Mouse (Mus musculus): ENCODE data around the gene Stx12.

Stx12 gene

DNA sequence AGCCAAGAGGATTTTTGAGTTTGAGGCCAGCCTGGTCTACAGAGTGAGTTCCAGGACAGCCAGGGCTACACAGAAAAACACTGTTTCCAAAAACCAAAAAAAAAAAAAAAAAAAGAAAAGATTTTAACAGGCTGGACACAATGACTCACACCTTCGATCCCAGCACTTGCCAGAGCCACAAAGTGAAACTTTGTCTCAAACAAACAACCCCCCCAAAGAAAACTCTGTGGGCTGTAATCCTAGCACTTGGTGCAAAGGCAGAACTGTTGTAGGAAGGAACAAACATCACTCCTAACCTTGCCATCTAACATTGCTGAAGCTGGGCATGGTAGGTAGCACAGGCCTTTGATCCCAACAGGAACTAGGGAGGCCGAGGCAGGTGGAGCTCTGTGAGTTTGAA is 19.5 kb downstream of the Stx12 start:
- DNase-seq (ENCODE audit: low read depth, low spot score): no peak

DNA sequence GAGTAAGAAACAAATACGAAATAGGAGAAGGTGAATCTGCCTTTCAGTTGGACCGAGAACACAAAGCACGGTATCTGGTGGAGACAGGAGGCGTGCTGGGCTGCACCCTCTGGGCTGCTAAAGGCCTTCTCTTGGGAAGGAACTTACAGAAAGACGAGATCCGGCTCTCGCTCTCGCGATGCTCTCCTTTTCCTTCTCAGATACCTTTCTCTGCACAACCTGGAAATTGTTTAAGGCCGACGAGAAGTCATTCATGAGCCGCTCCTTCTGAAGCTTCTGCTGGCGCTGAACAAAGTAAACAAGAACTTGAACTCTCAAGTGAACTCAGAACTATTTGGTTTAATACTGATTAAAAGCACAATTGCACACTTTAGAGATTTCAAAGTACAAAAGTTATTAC is 21.3 kb downstream of the Stx12 start:
- DNase-seq (ENCODE audit: low read depth, low spot score): no peak

DNA sequence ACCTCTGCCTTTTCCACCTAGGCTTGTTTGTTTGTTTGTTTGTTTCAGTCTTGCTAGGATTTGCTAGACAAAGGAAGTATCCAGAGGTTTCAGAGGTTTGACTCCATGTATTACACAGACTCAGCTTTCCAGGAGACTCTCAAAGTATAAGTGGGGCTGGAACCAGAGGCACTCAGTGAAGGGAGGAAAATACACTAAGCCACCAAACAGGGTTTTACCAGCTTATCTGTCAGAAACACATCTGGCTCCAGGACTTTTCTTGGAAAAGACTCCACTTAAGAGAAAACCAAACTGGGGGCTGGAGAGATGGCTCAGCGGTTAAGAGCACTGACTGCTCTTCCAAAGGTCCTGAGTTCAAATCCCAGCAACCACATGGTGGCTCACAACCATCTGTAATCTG is 23.4 kb downstream of the Stx12 start:
- no peak for DNase-seq (ENCODE audit: low read depth, low spot score)

DNA sequence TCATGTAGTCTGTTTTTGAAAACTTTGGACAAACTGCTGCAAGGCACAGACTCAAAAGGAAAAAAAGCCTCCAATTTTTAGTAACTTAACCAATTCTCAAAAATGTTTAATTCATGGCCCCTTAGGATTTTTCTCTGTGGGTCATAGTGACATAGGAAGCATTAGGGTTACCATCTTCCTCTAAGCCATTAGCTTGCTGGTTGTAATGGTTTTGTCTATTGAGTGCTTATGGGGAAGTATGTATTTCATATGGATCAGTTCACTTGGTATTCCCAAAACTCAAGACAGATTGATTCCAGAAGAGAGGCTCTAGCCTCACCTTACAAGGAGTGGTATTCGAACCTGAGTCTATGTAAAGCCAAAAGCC is 40.6 kb downstream of the Stx12 start:
- DNase-seq (ENCODE audit: low read depth, low spot score): no peak

DNA sequence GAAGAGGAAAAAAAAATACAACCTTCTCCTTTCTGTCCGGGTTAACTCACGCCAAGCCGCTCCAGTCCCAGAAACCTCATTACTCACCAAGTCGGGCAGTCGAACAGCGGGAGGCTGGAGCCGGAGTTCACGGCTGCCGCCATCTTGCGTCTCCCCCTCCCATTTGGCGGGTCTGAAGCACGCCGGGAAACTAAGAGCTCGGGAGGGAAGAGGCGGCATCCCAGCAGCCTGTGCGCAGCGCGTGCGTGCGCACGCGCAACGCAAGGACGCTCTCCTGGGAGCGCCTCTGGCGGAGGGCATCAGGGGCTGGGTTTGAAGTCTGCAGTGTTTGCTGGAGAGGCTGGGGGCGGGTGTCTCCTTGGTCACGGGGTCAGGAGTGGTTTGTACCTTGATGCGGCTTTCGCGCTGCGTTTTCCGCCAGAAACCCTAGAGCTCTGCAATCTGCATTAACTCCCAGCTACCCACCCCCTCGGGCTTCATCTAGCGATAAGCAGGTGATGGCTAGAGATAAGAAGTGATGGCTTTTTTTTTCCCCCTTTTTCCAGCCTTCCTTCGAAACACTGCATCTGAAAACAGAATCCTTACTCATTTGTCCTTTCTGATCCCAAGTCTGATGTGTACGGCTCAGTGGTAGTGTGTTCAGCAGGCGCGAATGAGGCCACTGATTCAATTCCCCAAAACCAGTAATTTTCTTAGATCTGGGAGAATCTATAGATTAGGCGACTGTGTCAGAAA is 41.2 kb downstream of the Stx12 start, which contains the start of gene Ppp1r8:
TSS of gene Ppp1r8 (minus strand) at position 200 of the 735 bp plus-strand sequence.
- peak; percentile 99 for DNase-seq (ENCODE audit: low read depth, low spot score)

DNA sequence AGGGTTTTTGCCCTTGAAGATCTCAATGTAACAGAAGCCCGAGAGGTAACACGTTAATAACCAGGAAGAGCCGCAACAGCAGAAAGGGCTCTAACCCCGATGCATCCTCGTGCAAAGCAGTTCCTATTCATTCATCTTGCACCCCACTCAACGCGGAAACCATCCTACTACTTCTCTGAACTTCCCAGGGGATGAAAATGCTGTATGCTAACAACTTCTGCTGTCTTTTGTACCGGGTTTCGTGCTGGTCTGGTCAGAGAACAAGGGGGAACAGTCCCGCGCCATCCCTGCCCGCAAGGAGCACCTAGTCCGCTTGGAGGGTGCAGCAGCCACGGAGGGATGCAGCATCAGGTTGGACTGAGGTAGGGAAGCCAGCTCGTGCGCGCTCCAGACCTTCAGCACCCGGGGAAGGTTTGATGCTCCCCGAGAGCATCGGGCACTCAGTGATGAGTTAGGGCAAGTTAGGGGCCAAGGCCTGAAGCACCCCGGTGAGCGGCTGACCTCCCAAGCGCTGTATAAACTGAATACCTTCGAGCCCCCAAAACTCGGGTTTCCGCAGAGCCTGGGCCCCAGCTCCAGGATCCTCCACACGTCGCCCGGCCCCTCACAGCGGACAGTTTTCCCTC is 41.9 kb downstream of the Stx12 start:
- DNase-seq (ENCODE audit: low read depth, low spot score): peak; percentile 44

DNA sequence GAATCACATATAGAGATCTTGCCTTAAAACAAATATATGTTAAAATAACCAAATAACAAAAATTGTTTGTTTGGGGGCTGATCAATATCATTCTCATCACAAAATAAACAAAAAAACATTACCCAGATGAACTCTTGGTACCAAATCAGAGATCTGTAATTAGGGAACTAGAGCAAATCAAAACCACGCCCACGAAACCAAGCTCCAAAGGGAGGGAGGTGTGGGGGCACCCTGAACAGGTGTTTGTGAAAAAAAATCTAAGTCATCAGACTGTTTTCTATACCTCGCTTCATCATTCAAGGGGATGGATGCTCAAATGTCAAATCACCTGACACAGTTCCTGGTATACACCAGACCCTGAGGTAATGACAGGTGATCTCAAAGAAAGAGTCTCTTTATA is 42.8 kb downstream of the Stx12 start:
- no peak for DNase-seq (ENCODE audit: low read depth, low spot score)

DNA sequence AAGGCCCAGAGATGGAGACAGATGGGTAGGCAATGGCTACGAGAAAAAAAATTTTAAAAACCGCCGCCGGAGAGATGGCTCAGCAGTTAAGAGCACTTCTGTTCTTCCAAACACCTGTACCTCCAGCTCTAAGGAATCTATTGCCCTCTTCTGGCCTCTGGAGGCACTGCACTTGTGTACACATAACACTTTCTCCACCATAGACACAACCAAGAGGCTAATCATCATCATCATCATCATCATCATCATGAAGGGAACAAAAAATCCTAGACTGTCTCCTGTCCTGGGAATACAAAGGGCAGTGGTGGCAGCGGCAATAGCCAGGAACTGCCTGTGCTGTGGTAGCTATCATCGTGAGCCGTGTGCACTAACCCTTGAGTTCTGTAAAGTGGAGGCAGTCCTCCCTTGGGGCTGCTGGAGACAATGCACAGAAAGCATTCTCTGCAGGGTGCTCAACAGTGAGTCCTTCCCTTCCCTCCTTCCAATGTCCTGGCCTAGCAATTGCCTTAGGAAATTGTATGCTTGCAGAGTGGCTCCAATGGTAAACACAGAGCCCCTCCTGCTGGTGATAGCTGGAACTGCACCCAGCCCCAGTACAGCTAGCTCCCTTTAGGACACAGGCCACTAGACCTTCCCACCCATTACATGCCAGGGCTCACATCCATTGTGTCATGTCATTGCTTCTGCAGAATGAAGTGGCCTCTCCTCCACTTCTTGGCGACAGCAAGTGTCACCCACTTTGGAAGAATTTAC is 60.5 kb downstream of the Stx12 start:
- peak; percentile 81 for DNase-seq (ENCODE audit: low read depth, low spot score)

DNA sequence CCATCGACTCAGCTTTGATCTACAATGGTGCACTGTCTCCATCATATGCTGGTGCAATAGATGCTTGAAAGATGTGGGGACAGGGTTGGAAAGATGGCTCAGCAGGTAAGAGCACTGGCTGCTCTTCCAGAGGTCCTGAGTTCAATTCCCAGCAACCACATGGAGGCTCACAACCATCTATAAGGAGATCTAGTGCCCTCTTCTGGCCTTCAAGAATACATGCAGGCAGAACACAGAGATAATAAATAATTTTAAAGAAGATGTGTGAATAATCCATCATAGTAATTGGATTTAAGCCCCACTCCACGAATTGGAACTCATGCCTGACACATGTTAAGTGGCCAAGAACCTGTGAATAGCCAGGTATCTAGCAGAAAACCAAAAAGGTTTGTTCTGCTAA is 65.9 kb downstream of the Stx12 start:
- no peak for DNase-seq (ENCODE audit: low read depth, low spot score)

DNA sequence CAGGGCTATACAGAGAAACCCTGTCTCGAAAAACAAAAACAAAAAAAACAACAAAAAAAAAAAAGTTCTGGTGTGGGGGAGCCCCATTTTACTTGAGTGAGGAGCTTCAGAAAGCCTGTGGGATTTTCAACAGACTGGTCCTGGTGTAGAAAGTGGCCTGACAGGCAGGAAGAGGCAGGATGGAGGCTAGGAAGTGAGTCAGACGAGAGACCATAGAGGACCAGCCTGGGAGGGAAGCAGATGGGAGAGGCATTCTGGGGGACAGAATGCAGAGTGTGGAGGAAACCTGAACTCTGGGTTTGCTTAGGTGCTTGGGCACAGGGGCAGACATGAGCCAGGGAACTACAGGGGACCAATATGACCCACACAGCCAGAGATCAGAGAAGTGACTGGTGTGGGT is 67.5 kb downstream of the Stx12 start:
- no peak for DNase-seq (ENCODE audit: low read depth, low spot score)

DNA sequence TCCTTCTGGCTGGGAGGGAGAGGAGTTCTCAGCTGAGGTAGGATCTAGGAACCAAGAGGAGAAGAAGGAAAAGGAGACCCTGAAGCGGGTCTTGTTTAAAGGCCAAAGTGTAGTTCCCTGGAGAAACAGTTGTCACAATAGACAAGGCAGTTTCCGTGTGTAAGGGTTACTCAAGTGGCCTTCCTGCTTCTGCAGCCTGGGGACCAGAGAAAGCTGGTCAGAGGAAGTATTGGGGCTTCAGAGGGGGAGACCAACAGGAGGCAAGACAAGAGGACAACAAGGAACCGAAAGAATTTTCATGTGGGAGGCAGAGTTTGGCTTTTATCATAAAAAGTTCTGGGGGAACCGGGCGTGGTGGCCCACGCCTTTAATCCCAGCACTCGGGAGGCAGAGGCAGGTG is 67.9 kb downstream of the Stx12 start:
- DNase-seq (ENCODE audit: low read depth, low spot score): no peak

DNA sequence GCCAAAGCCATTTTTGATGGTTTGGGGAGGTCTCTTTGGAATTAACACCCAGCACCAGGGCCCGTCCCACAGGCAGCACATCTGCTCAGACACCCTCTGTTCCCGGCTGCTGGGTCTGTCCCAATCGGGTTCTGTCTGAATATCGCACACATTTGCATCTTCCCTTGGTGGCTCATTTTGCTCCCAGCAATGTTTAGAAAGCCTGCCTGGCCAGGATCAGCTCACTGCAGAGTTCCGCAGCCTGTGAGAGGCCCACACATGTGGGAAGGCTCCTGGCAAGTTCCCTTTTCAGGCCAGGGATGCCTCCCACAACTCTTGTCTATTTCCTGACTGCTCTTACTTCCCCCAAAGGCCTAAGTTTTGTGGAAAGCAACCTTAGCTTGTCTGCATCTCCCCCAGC is 74.7 kb downstream of the Stx12 start:
- no peak for DNase-seq (ENCODE audit: low read depth, low spot score)

DNA sequence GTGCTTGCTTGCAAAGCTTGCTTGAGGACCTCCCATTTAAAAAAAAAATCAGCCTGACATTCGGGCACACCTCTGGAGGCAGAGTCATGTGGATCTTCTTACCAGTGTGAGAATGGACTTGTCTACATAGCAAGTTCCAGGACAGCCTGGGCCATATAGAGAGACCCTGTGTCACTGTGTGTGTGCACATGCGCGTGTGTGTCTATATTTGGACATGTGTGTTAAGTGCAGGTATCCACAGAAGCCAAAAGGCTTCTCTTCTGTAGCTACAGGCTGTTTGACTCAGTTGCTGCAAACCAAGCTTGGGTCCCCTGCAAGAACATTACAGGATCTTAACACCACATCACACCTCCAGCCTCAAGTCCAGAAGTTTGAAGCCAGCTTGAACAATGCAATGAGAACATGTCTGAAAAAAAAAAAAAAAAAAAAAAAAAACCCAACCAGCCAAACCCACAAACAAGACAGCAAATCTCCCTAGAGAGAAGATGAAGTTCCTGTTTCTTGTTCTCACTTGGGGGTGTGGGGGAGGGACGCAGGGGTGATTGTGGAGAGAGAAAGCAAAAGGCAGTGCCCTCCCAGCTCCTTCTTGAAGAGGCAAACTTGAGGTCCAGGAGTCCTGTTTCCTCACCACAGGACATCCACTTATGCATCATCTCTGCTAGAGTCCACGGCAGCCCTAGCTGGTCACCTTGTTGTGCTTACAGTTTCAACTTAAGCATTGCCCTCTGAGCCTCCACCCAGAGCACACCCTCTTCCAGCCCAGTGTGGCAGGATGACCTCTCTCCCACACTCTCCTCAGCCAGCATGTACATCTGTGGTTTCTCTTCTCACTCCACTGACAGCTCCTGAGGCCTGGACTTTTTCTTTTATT is 76.3 kb downstream of the Stx12 start:
- DNase-seq (ENCODE audit: low read depth, low spot score): peak; percentile 36

DNA sequence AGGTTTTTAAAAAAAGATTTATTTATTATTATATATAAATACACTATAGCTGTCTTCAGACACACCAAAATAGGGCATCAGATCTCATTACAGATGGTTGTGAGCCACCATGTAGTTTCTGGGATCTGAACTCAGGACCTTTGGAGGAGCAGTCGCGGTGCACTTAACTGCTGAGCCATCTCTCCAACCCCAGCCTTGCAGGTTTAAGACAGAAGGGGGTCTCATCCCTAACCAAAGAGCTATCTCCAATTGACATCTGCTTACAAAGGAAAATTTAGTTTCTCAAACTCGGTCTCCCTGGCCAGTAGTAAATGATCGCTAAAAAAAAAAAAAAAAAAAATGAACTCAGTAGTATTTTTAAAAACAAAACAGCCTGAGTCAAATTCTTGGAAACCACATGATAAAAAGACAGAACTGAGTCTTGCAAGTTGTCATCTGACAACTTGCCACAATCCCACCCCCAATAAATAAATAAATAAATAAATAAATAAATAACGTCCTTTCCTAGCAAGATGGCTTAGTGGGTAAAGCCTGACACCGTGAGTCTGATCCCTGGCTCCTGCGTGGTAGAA is 77.6 kb downstream of the Stx12 start:
- DNase-seq (ENCODE audit: low read depth, low spot score): no peak

DNA sequence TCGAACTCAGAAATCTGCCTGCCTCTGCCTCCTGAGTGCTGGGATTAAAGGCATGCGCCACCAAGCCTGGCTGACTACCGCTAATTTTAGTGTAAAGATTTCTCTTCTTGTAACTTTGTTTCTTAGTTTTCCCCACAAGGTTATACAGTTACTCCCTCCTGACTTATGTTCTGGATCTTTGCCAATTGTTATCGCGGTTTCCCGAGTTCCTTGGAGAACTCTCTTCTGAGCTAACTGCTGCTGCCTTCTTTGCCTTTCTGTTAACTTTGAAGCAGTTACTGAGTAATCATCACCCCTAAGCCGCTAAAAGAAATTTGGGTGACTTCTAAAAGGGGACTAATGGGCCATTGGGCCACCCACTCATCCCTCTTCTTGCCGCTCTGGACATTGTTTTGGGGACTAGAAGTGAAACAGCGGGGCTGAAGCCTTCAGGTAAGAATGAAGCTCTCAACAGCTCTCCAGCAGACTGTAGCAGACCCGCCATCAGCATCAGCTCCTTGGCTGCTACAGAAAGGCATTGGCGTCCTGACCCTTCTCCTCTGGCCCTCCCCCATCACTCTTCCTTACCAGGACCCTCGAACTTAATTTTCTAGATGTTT is 78.6 kb downstream of the Stx12 start:
- no peak for DNase-seq (ENCODE audit: low read depth, low spot score)

DNA sequence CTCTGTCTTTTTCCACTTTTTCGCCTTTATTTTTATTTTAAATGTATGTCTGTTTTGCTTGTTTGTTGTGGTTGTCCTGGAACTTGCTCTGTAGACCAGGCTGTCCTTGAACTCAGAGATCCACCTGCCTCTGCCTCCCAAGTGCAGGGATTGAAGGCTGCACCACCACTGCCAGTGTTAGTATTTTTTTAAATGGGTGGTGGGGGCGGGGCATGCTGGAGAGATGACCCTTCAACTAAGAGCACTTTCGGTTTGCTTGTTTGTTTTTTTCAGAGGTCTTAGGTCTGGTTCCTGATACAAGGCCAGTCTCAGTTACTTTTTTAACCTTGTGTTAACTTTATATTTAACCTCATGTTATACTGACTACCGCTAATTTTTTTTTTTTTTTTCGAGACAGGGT is 79.2 kb downstream of the Stx12 start:
- DNase-seq (ENCODE audit: low read depth, low spot score): no peak

DNA sequence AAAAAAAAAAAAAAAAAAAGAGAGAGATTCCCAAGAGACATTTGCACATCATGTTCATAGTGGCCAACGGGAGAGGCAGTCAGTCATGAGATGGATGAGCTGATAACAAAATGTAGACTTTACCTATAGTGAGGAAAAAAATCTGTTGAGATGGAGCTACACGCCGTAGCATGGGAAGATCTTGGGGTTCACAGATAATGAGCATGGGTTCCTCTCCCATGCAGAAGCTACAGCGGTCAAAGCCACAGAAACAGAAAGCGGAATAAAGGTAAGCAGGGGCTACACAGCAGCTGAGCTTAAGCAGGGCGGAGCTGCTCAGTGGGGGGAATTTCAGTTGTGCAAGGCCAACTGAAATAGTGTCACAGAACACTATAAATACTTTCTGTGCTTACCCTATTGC is 80.0 kb downstream of the Stx12 start:
- DNase-seq (ENCODE audit: low read depth, low spot score): no peak

DNA sequence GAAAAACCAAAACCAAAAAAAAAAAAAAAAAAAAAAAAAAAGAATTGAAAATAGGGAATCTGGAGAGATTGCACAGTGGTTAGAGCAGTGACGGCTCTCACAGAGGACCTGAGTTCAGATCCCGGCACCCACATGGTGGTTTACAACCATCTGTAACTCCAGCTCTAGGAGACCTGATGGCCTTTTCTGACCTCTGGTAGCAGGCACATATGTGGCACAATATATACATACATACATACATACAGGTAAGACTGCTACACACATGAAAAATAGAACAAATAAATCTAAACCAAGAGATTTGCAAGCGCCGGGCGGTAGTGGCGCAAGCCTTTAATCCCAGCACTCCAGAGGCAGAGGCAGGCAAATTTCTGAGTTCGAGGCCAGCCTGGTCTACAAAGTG is 80.4 kb downstream of the Stx12 start:
- DNase-seq (ENCODE audit: low read depth, low spot score): no peak
